ENCODE assay signal across 15 mouse cellular contexts in genomic region chr12:52587473-52588010, GRCm38 (mm10).
DNase-seq lines count a peak whose midpoint lies in the region; ATAC-seq and TF ChIP-seq lines count a peak whose summit lies in the region.
"Had no signal": no experiment of that assay in that cellular context is flagged by ENCODE, and none has a peak within 500 bp of the region (broad histone marks: within the 10 kb centered on the region; RNA-seq: fewer than 3 reads in every experiment).

No protein-coding gene starts in this region.

- no peaks in the 10 kb centered on the region for H3K36me3 ChIP-seq in embryonic facial prominence, embryonic 11.5 days (replicated peaks; ENCODE audit: control insufficient read depth, insufficient read depth, low read depth, low read length)
- no peaks in the 10 kb centered on the region for H3K36me3 ChIP-seq in embryonic facial prominence, embryonic 10.5 days (replicated peaks)
- no peaks in the 10 kb centered on the region for H3K36me3 ChIP-seq in MEL (ENCODE audit: control insufficient read depth in 1 of 2, insufficient read depth in 2 of 2, low read length in 2 of 2)
- no peaks in the 10 kb centered on the region for H3K36me3 ChIP-seq in intestine, embryonic 15.5 days
- H3K36me3 ChIP-seq: embryonic facial prominence, embryonic 15.5 days; hindbrain, embryonic 10.5 days had no signal

- no peaks in the 10 kb centered on the region; the same call in 1 of the 2 replicates for H3K79me2 ChIP-seq in MEL (ENCODE audit: control insufficient read depth, insufficient read depth, low read length, poor library complexity)

- no peak overlapping the region for H3K4me3 ChIP-seq in embryonic facial prominence, embryonic 11.5 days (ENCODE audit: low read depth, low read length)
- H3K4me3 ChIP-seq in embryonic facial prominence, embryonic 10.5 days = no peak overlapping the region
- H3K4me3 ChIP-seq in MEL (ENCODE audit: control insufficient read depth in 1 of 2, insufficient read depth in 1 of 2, low read depth in 2 of 2, low read length in 2 of 2) = no peak overlapping the region
- no peak overlapping the region for H3K4me3 ChIP-seq in intestine, embryonic 15.5 days (replicated peaks)
- H3K4me3 ChIP-seq: embryonic facial prominence, embryonic 15.5 days; hindbrain, embryonic 10.5 days had no signal

- TF ChIP-seq EP300 in MEL (IDR thresholded peaks at IDR 0.05; ENCODE audit: low read depth in 1 of 2, low read length in 2 of 2) = no peak

- H3K4me1 ChIP-seq in embryonic facial prominence, embryonic 11.5 days (ENCODE audit: control insufficient read depth, insufficient read depth, low read length) = no peaks in the 10 kb centered on the region
- H3K4me1 ChIP-seq in embryonic facial prominence, embryonic 10.5 days = no peaks in the 10 kb centered on the region
- no peaks in the 10 kb centered on the region for H3K4me1 ChIP-seq in MEL (ENCODE audit: control insufficient read depth in 1 of 2, insufficient read depth in 2 of 2, low read length in 2 of 2)
- no peaks in the 10 kb centered on the region for H3K4me1 ChIP-seq in intestine, embryonic 15.5 days (replicated peaks)
- H3K4me1 ChIP-seq: embryonic facial prominence, embryonic 15.5 days; hindbrain, embryonic 10.5 days had no signal

- no peak for ATAC-seq in embryonic facial prominence, embryonic 11.5 days (replicated peaks; ENCODE audit: insufficient number of reproducible peaks, low FRiP score, low TSS enrichment, low read depth)
- ATAC-seq in intestine, embryonic 15.5 days = 0 out of 2 replicates have a peak, but pooled peaks have one; percentile 47

- TF ChIP-seq RAD21 in MEL (IDR thresholded peaks at IDR 0.05; ENCODE audit: low read depth, low read length) = no peak

- no peak overlapping the region for H3K4me2 ChIP-seq in embryonic facial prominence, embryonic 11.5 days (ENCODE audit: low read depth, low read length)
- H3K4me2 ChIP-seq in intestine, embryonic 15.5 days (replicated peaks) = no peak overlapping the region
- H3K4me2 ChIP-seq: embryonic facial prominence, embryonic 15.5 days; heart, embryonic 11.5 days; midbrain, embryonic 11.5 days had no signal

- WGBS in embryonic facial prominence, embryonic 11.5 days = 60% methylated on average over 2 of the region's 2 CpGs
- WGBS in embryonic facial prominence, embryonic 10.5 days = 81% methylated on average over 2 of the region's 2 CpGs
- WGBS in intestine, embryonic 15.5 days = 71% methylated on average over 2 of the region's 2 CpGs

- H3K9me3 ChIP-seq in embryonic facial prominence, embryonic 11.5 days (replicated peaks; ENCODE audit: control insufficient read depth, low read length) = no peaks in the 10 kb centered on the region
- no peaks in the 10 kb centered on the region for H3K9me3 ChIP-seq in embryonic facial prominence, embryonic 10.5 days
- H3K9me3 ChIP-seq in MEL (replicated peaks; ENCODE audit: insufficient read depth, low read length) = no peaks in the 10 kb centered on the region
- H3K9me3 ChIP-seq in intestine, embryonic 15.5 days = no peaks in the 10 kb centered on the region
- H3K9me3 ChIP-seq: embryonic facial prominence, embryonic 15.5 days; hindbrain, embryonic 10.5 days had no signal

- no peak for TF ChIP-seq POLR2A in MEL (IDR thresholded peaks at IDR 0.05; ENCODE audit: control insufficient read depth in 1 of 2, insufficient read depth in 1 of 2, low read depth in 1 of 2, low read length in 2 of 2, poor library complexity in 1 of 2)

- no peak overlapping the region for H3K9ac ChIP-seq in embryonic facial prominence, embryonic 11.5 days (replicated peaks; ENCODE audit: low read length)
- H3K9ac ChIP-seq in MEL (ENCODE audit: control insufficient read depth, low read depth, low read length, poor library complexity, severe bottlenecking) = no peak overlapping the region
- H3K9ac ChIP-seq in intestine, embryonic 15.5 days = no peak overlapping the region
- H3K9ac ChIP-seq: embryonic facial prominence, embryonic 15.5 days had no signal

- no peak for TF ChIP-seq CTCF in MEL (IDR thresholded peaks at IDR 0.05 in 2 of 3, conservative IDR thresholded peaks at IDR 0.05 in 1 of 3; ENCODE audit: control insufficient read depth in 1 of 3, insufficient read depth in 1 of 3, low read depth in 2 of 3, low read length in 3 of 3, poor library complexity in 1 of 3, severe bottlenecking in 1 of 3)

- no peaks in the 10 kb centered on the region for H3K27me3 ChIP-seq in embryonic facial prominence, embryonic 11.5 days (ENCODE audit: control insufficient read depth, insufficient read depth, low read length)
- H3K27me3 ChIP-seq in embryonic facial prominence, embryonic 10.5 days (replicated peaks; ENCODE audit: low read depth, poor library complexity, severe bottlenecking) = no peaks in the 10 kb centered on the region
- no peaks in the 10 kb centered on the region for H3K27me3 ChIP-seq in MEL (ENCODE audit: control insufficient read depth in 1 of 2, insufficient read depth in 2 of 2, low read length in 2 of 2)
- H3K27me3 ChIP-seq in intestine, embryonic 15.5 days (replicated peaks) = no peaks in the 10 kb centered on the region
- H3K27me3 ChIP-seq: embryonic facial prominence, embryonic 15.5 days had no signal

- no peak overlapping the region for H3K27ac ChIP-seq in embryonic facial prominence, embryonic 11.5 days (replicated peaks; ENCODE audit: low read depth, low read length)
- no peak overlapping the region for H3K27ac ChIP-seq in embryonic facial prominence, embryonic 10.5 days (replicated peaks)
- H3K27ac ChIP-seq in MEL (ENCODE audit: control insufficient read depth, low read depth, low read length) = no peak overlapping the region
- no peak overlapping the region for H3K27ac ChIP-seq in intestine, embryonic 15.5 days
- H3K27ac ChIP-seq: embryonic facial prominence, embryonic 15.5 days; hindbrain, embryonic 10.5 days had no signal

- intact Hi-C loops in left cerebral cortex, postnatal 14 days (cut with DNase I) = no loop called here

- DNase-seq in embryonic facial prominence, embryonic 11.5 days (ENCODE audit: low spot score) = peak; percentile 35
- no peak for DNase-seq in embryonic facial prominence, embryonic 10.5 days (ENCODE audit: low spot score)
- DNase-seq in left cerebral cortex, adult 18-20 months (ENCODE audit: low spot score in 2 of 2) = peak; percentile 17 to 36
- no peak for DNase-seq in left cerebral cortex, postnatal 14 days (ENCODE audit: low spot score in 2 of 2)
- DNase-seq in MEL (ENCODE audit: low read depth, low spot score) = peak; percentile 53
- DNase-seq in thymus, postnatal 25 days = no peak
- no peak for DNase-seq in T-cell, adult 2 months (ENCODE audit: low spot score)
- DNase-seq: adrenal gland, postnatal 10 days; kidney, adult 9 months; thymus, postnatal 36 days had no signal

TF ChIP-seq in MEL, 35 proteins besides CTCF, POLR2A, EP300 and RAD21:
- TF ChIP-seq GATA1 (IDR thresholded peaks at IDR 0.05; ENCODE audit: low read depth, low read length) = 0 out of 2 replicates have a peak, but pooled peaks have one; percentile 11
- TF ChIP-seq HCFC1 (IDR thresholded peaks at IDR 0.05; ENCODE audit: low read depth, low read length) = no peak

Comparison
In these comparisons a context has a peak if more than half of its experiments do, and no peak if none do; other contexts are left out.
1. DNase-seq: peak in embryonic facial prominence, embryonic 11.5 days (single experiment), left cerebral cortex, adult 18-20 months (2 of 2) and MEL (single experiment); none in embryonic facial prominence, embryonic 10.5 days (single experiment), left cerebral cortex, postnatal 14 days (0 of 2), thymus, postnatal 25 days (single experiment) and T-cell, adult 2 months (single experiment).